Mouse (Mus musculus) testis, postnatal 14 days (tissue): ENCODE measurements around the gene Map4k2.
A peak's percentile ranks its signal among the peaks of the same experiment; 100 is the strongest.
"Not testable (repeated sequence)": the region's sequence is repeated elsewhere in the genome, so short reads cannot be mapped to it uniquely, and the experiment has no call there.

Experiments used
- DNase-seq: peaks from one replicate; pipeline ENCODE4 v3.0.0; 2021; ENCODE audit warnings: low spot score

The Map4k2 gene

DNA sequence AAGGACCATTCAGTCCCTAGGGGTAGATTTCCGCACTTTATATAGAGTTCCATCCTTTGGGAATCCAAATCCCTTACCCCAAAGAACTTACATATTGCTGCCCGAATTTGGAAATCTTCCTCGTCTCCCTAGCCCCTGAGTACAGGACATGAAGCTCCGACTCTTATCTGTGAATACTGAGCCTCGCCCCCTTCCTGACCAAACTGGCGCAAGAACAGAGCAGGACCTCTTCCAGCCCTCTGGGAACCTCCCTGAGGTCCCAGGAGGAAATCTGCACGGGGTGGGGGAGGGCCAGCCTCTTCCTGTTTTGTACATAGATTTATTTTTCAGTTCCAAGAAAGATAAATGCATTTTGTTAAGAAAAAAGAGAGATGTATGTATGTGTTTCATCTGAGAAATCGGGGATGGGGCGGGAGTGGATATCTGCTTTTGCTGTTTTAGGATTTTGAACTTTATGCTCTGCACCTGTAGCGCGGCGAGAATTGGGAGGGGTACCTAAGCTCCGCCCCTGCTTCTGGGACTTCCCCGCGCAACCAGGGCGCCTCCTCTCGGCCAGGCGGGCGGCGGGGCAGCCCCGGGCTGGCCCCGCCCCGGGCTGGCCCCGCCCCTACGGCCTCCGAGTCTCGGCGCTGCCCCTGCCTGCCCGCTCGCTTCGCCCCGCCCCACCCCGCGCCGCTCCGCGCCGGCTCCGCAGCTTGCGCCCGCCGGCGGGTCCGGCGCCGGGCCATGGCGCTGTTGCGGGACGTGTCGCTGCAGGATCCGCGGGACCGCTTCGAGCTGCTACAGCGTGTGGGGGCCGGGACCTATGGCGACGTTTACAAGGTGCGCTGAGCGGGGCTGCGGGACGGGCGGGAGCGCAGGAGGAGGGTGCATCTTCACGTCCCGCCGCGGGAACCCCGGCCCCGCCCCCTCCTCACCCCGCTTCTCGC lies at the start of gene Map4k2:
Gene Map4k2 (plus strand): TSS at position 612 of the 929 bp plus-strand sequence.
- peak; percentile 85 for DNase-seq

DNA sequence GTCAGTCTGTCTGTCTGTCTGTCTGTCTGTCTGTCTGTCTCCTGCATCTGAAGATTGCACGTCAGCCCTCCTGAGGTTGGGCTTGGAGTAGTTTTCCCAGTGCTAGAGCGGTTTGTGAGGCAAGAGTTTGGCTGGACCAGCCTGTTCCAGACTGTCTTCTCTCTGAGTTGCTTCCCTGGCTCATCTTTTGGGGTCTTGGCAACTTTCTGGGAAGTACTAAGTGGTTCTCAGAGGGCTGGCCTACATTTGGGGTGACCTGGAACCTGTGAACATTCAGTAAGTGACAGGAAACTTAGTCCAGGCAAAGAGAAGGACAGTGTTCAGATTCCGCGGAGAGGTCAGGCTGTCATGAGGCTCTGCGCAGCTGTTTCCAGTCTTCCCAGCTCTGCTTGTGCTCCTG lies 48.7 kb upstream of the Map4k2 start:
- no peak for DNase-seq

DNA sequence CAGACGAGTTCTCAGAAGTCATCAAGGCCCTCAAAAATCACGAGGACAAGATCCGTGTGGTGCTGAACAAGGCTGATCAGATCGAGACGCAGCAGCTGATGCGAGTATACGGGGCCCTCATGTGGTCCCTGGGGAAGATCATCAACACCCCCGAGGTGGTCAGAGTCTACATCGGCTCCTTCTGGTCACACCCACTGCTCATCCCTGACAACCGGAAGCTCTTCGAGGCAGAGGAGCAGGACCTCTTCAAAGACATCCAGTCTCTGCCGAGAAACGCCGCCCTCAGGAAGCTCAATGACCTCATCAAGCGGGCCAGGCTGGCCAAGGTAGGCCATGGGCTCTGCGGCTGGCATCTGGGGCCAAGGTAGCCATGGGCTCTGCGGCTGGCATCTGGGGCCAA lies 46.6 kb upstream of the Map4k2 start:
- no peak for DNase-seq

DNA sequence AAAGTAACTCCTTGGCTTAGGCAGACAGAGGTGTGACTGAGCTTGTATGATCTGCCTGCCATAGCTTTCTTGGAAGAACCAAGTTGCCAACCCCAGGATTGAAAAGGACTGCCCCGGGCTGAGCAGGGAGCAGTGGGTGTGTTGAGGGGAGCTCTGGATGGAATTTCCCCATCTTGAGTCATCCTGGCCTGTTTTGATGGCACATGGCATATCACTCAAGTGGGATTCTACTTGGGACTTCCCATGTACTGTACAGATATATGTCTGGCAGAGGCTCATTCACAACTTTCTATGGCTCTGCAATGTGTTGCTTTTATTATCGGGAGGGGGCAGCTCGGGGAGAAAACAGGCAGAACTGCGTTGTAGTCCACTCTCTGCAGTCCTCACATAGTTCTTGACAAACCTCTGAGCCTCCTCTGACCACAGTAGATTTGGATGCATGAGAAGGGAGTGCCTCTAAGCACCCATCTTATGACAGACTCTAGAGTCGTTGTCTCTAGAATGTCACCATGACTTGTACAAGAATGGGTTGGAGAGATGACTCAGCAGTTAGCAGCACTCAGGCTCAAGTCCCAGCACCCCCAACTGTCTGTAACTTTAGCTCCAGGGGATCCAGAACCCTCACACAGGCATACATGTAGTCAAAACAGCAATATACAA lies 44.3 kb upstream of the Map4k2 start:
- no peak for DNase-seq

- DNase-seq: no peak
These were observed 43.3 kb upstream of the Map4k2 start for GRCm38 (mm10) chr19:6297641-6298040.

GRCm38 (mm10) chr19:6299003-6299402 lies 41.9 kb upstream of the Map4k2 start:
- DNase-seq: no peak

DNA sequence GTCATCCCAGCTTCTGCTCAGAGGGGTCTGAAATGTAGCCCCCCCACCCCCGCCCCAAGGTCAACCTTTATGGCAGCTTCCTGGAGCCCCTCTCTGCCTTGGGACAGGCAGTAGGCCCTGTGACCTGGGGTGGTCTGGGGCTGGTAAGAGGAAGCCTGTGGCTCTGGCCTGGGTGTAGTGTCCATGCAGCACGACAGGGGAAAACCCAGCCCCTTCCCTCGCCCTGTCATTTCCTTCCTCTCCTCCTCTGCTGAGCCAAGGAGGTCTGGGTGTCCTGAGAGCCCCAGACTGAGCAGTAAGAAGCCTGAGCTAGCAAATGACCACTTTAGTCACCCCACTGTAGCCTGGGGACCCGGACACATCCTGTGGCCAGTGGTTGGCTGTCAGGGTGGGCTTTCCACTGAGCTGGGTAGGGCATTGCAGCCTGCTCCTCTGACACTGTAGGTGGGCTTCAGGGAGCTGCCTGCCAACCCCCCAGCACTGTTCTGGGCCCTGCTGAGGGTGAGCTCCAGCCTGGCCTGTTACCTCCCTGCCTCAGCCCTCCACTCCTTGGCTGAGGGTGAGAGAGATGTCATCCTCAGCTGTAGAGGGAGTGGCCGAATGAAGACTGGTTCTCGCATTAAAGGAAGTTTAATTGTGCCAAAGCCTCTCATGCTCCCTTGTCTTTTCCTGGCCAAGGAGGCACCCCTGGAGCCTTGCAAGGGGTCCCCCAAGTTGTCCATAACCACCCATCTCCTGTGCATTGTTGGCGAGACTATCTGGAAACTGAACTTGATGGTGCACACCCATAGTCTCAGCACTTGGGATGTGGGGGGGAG lies 41.3 kb upstream of the Map4k2 start:
- no peak for DNase-seq

- no peak for DNase-seq
These were observed 40.5 kb upstream of the Map4k2 start for GRCm38 (mm10) chr19:6300402-6300841.

GRCm38 (mm10) chr19:6302114-6302513 lies 38.8 kb upstream of the Map4k2 start:
- DNase-seq: no peak

DNA sequence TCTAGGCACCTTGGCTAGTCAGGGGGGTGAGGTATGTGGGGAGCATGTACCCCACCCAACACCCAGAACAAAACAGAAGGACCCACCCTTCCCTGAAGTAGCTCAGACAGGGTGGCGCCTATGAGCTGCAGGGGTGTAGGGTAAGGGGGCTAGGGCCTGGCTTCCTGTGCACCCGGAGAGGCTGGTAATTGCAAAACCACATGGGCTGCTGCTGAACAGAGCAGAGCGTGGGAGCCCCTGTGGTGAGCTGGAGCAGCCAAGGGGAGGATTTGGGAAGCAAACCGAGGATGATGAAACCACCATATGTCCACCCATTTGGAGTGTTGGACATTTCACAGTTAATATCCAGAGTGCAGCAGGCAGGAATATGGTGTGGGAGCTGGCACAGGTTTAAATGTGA lies 38.4 kb upstream of the Map4k2 start:
- no peak for DNase-seq

DNA sequence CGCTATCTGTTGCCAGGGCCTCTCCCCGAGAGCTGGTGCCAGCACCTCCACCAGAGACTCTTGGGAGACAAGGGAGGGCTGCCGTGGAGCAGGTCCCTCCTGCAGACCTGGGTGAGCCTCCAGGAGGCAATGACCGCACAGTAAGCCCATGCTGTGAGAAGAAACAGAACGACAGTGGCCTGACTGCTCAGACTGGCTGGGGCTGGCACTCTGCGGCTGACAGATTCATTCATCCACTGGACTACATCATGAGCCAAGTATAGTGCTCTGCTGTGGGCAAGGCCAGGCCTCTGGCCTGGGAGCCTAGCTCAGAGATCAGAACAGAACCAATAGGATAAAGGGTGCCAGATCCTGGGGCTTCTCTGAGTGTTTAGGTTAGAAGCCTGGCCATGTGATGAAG lies 37.1 kb upstream of the Map4k2 start:
- no peak for DNase-seq

DNA sequence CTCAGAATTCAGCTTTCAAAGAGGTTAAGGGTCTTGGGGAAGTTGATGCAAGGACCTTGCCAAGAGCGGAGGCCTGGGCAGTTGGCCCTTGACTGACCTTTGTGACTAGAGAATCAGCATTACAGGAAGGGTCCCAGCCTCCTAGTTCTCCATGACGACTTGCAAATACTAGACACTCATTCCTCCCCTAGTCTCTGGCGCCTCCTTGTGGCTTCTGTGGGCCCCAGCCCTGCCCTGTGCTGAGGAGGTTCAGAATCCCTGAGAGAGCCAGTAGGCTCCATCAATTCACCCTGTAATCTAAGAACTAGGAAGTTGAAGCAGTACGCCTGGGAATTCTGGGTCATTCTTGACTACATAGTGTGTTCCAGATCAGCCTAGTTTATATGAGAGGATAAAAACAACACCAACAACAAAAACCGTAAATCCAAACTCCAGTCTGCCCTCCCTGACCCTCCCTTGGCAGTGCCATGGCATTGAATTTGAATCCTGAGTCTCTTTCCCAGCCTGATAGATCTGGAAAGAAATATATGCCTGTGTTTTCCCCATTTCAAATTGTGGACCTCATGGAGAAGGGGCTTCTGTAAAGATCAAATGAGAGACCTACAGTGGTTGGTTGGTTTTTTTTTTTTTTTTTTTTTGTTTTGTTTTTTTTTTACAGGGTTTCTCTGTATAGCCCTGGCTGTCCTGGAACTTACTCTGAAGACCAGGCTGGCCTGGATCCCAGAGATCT lies 36.0 kb upstream of the Map4k2 start:
- DNase-seq: peak; percentile 76

DNA sequence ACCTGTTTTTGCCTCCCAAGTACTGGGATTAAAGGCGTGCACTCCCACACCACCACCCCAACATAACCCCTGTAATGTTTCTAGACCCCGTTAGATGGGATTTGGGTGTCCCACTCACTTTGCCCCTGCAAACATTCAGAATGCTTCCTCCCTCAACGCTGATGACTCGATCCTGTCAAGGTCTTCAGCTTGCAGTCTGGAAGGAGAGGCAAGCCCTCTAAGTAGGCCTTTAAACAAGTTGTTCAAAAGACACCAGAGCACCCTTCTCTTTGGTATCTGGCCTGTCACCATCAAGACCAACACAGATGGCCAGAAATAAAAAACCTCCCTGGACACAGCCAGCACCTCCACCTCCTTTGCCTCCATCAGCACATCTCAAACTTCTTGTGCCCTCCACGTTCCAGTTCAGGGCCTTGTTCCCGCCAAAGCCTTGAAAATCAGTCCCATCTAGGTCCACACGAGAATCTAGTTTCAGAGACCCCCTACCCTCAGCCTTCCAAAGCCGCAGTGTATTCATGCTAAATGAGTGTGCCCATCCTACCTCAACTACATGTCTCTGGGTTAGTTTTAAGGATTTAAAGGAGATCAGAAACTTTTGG lies 35.3 kb upstream of the Map4k2 start:
- DNase-seq: no peak

GRCm38 (mm10) chr19:6306137-6306551 lies 34.8 kb upstream of the Map4k2 start, which contains the start of gene Cdc42bpg:
Gene Cdc42bpg, plus strand, starts transcription at chr19:6306456.
- DNase-seq: peak; percentile 91

- DNase-seq: peak; percentile 82
These were observed 34.3 kb upstream of the Map4k2 start for GRCm38 (mm10) chr19:6306586-6306985.

- DNase-seq: no peak
These were observed 33.0 kb upstream of the Map4k2 start for GRCm38 (mm10) chr19:6307733-6308531.

DNA sequence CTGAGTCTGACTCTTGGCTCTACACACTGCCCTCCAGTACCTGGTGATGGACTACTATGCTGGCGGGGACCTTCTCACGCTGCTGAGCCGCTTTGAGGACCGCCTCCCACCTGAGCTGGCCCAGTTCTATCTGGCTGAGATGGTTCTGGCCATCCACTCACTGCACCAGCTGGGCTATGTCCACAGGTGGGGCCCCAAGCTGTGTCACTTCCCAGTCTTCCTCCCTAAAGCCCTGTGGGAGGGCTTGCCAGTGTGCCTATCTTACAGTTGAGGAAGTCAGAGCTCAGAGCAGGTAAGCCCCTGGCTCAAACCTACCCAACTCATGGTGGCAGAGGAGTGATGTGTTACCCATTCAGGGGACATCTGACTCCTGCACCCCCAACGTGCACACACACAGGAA lies 30.8 kb upstream of the Map4k2 start:
- DNase-seq: no peak

- DNase-seq: not testable (repeated sequence)
These were observed 29.2 kb upstream of the Map4k2 start for GRCm38 (mm10) chr19:6311783-6312182.

DNA sequence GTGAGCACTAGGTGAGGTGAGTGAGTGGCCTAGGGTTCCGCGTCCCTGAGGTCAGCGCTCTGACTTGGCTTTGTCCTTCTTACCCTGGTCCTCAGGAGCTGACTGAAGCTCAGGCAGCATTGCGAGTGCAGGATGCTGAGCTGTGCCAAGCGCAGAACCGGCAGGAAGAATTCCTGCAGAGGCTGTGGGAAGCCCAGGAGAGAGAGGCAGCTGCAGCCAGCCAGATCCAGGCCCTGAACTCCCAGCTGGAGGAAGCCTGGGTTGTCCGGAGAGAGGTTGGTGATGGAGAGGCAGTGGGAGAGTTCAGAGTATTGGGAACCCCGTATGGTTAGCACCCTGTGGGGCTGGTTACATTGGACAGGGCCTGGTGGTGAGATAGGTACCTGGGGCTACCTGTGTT lies 27.1 kb upstream of the Map4k2 start:
- no peak for DNase-seq

DNA sequence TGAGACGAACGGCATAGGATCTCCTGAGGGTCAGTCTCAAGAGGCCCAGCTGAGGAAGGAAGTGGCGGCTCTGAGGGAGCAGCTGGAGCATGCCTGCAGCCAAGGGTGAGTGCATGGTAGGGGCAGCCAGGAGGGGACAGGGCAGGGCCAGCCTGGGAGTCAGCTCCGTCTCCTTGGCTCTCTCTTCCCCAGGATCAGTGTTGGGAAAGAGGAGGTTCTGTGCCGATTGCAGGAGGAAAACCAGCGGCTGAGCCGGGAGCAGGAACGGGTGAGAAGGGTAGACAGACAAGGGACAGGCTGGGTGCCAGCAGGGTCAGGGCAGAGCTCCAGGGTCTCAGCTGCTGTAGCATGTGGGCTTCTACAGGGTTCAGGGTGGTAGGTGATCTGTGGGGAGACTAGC lies 26.4 kb upstream of the Map4k2 start:
- no peak for DNase-seq
